Mouse (Mus musculus) erythroblast, embryonic 14.5 days (primary cell): ENCODE results near the gene Asxl1. TPM values are rescaled to one million over a fixed set of nuclear protein-coding genes. Genes with fewer than 3 reads are reported as not detected.
A peak's percentile ranks its signal among the peaks of the same experiment; 100 is the strongest.

Experiments
- H3K27me3 ChIP-seq: 2 replicates; pipeline ENCODE4 v1.6.1; 2012; ENCODE audit warnings: inconsistent platforms; ENCODE audit not compliant: control insufficient read depth
- H3K36me3 ChIP-seq: 2 replicates; pipeline ENCODE4 v1.6.1; 2012; ENCODE audit warnings: mild to moderate bottlenecking, inconsistent platforms; ENCODE audit not compliant: control insufficient read depth
- H3K4me1 ChIP-seq: 2 replicates; pipeline ENCODE4 v1.6.1; 2012; ENCODE audit warnings: inconsistent platforms; ENCODE audit not compliant: control insufficient read depth
- H3K4me3 ChIP-seq: replicated peaks from 2 replicates; pipeline ENCODE3; 2012; ENCODE audit warnings: moderate library complexity, mild to moderate bottlenecking, inconsistent platforms
- H3K9me3 ChIP-seq: 2 replicates; pipeline ENCODE4 v1.6.1; 2012; ENCODE audit warnings: low read length, inconsistent platforms, mixed read lengths; ENCODE audit not compliant: control insufficient read depth
- GATA1 ChIP-seq: IDR thresholded peaks from 2 replicates; pipeline ENCODE4 v1.6.1; 2012; ENCODE audit warnings: low read length, inconsistent platforms, mixed read lengths
- TAL1 ChIP-seq: IDR thresholded peaks from 3 replicates; pipeline ENCODE4 v1.6.1; 2012; ENCODE audit warnings: low read length, inconsistent platforms, mixed read lengths
- polyA plus RNA-seq: library from polyadenylated mRNA; stranded (reverse); fragments of >175 nt; gene quantifications from 2 replicates; pipeline ENCODE4 v1.2.3, GENCODE M21; 2012

Asxl1 gene
- polyA plus RNA-seq, 1 experiment, result 0.97 TPM

GRCm38 (mm10) chr2:153342166-153342565, 3.5 kb upstream of the Asxl1 start:
- Histone ChIP-seq H3K27me3 (no peaks in the 10 kb centered on the region), H3K4me3 (no peak overlapping the region), H3K9me3 (no peaks in the 10 kb centered on the region), H3K4me1 (peaks cover 39% of the 10 kb centered on the region), H3K36me3 (peaks cover 29% of the 10 kb centered on the region)
- TF ChIP-seq GATA1 (no peak), TAL1 (no peak)

GRCm38 (mm10) chr2:153342602-153343001, 3.0 kb upstream of the Asxl1 start:
- TF ChIP-seq GATA1, result no peak
- no peak for TF ChIP-seq TAL1
- Histone ChIP-seq H3K9me3 (no peaks in the 10 kb centered on the region), H3K4me1 (peaks cover 44% of the 10 kb centered on the region), H3K36me3 (peaks cover 29% of the 10 kb centered on the region), H3K4me3 (no peak overlapping the region), H3K27me3 (no peaks in the 10 kb centered on the region)

DNA sequence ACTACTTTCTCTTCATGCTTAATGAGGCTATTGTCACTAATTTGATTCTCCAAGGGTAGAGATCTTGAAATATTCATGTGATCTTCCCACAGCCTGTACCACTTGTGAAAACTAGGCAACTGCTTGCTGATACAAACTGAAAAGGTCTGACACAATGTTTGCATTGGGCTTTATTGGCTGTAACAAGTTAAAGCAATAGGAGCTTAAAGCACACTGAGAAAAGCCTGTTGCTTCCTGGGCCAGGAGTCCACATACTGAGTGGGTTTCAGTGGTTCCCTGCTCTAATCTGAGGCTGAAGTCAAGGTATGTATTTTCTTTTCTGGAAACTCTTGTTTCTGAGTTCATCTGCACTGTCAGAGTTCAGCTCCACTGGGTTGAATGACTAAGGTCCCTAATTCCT, 2.4 kb upstream of the Asxl1 start:
- H3K27me3 ChIP-seq, result no peaks in the 10 kb centered on the region
- H3K36me3 ChIP-seq, result peaks cover 29% of the 10 kb centered on the region
- peaks cover 48% of the 10 kb centered on the region for H3K4me1 ChIP-seq
- no peak overlapping the region for H3K4me3 ChIP-seq
- no peak for TF ChIP-seq TAL1
- TF ChIP-seq GATA1, result no peak
- H3K9me3 ChIP-seq, result no peaks in the 10 kb centered on the region

DNA sequence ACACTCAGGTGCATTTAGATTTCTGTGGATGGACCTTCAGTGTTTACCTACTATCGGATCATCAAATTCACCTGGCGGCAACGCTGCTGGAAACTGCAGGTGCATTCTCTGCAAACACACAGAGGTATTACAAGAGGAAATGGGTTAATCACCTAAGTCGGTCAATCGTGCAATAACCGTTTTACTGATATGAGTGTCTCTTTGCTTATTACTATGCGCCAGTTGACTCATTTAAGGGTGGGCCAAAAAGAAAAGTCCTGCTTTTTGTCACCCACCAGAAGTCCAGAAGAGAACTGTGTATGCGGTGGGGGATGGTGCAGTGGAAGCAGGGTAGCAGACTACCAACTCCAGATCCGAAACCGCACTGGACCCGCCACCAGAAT, 567 bp upstream of the Asxl1 start:
- Histone ChIP-seq H3K9me3 (no peaks in the 10 kb centered on the region), H3K4me3 (peak overlapping the region; percentile 90), H3K36me3 (peaks cover 41% of the 10 kb centered on the region), H3K27me3 (no peaks in the 10 kb centered on the region), H3K4me1 (peaks cover 66% of the 10 kb centered on the region)
- TF ChIP-seq TAL1 (no peak), GATA1 (no peak)

- H3K4me3 ChIP-seq, result peak overlapping the region; percentile 90
- H3K36me3 ChIP-seq, result peaks cover 44% of the 10 kb centered on the region
- TF ChIP-seq GATA1, result no peak
- no peak for TF ChIP-seq TAL1
- H3K27me3 ChIP-seq, result no peaks in the 10 kb centered on the region
- no peaks in the 10 kb centered on the region for H3K9me3 ChIP-seq
- H3K4me1 ChIP-seq, result peaks cover 79% of the 10 kb centered on the region
Observed at GRCm38 (mm10) chr2:153346221-153347182, 873 bp downstream of the Asxl1 start.

GRCm38 (mm10) chr2:153347183-153347781, 1.7 kb downstream of the Asxl1 start:
- TF ChIP-seq TAL1, result no peak
- no peak for TF ChIP-seq GATA1
- Histone ChIP-seq H3K9me3 (no peaks in the 10 kb centered on the region), H3K36me3 (peaks cover 43% of the 10 kb centered on the region), H3K4me3 (peak overlapping the region; percentile 90), H3K27me3 (no peaks in the 10 kb centered on the region), H3K4me1 (peaks cover 78% of the 10 kb centered on the region)

GRCm38 (mm10) chr2:153348100-153348831, 2.6 kb downstream of the Asxl1 start:
- Histone ChIP-seq H3K27me3 (no peaks in the 10 kb centered on the region), H3K9me3 (no peaks in the 10 kb centered on the region), H3K4me3 (peak overlapping the region; percentile 90), H3K4me1 (peaks cover 68% of the 10 kb centered on the region), H3K36me3 (peaks cover 45% of the 10 kb centered on the region)
- no peak for TF ChIP-seq TAL1
- peak; percentile 9; the same call in 1 of the 2 replicates for TF ChIP-seq GATA1

- TF ChIP-seq TAL1 (peak; percentile 39; the same call in 2 of the 3 replicates), GATA1 (no peak)
- H3K9me3 ChIP-seq, result no peaks in the 10 kb centered on the region
- H3K27me3 ChIP-seq, result no peaks in the 10 kb centered on the region
- H3K4me1 ChIP-seq, result peaks cover 51% of the 10 kb centered on the region
- H3K36me3 ChIP-seq, result peaks cover 61% of the 10 kb centered on the region
- H3K4me3 ChIP-seq, result peak overlapping the region; percentile 26
Observed at GRCm38 (mm10) chr2:153350552-153351181, 5.0 kb downstream of the Asxl1 start.

- Histone ChIP-seq H3K9me3 (no peaks in the 10 kb centered on the region), H3K4me3 (no peak overlapping the region), H3K4me1 (peaks cover 26% of the 10 kb centered on the region), H3K36me3 (peaks cover 92% of the 10 kb centered on the region), H3K27me3 (no peaks in the 10 kb centered on the region)
- TF ChIP-seq TAL1, result no peak
Observed at GRCm38 (mm10) chr2:153354648-153355047, 9.0 kb downstream of the Asxl1 start.
